Mouse (Mus musculus) spleen, adult 2 months (tissue): Measurements from ENCODE around the gene Zeb2.

Source experiments
- CTCF ChIP-seq: fragments of 200-500 bp; IDR thresholded peaks from 2 replicates; pipeline ENCODE4 v1.5.1; 2011; ENCODE audit warnings: mild to moderate bottlenecking, inconsistent platforms; ENCODE audit not compliant: insufficient read depth, insufficient read length, insufficient replicate concordance; ENCODE audit errors: extremely low read depth
- POLR2A ChIP-seq: fragments of 200-500 bp; IDR thresholded peaks from 2 replicates; pipeline ENCODE4 v1.6.1; 2011; ENCODE audit warnings: low read depth, low read length, inconsistent platforms

DNA sequence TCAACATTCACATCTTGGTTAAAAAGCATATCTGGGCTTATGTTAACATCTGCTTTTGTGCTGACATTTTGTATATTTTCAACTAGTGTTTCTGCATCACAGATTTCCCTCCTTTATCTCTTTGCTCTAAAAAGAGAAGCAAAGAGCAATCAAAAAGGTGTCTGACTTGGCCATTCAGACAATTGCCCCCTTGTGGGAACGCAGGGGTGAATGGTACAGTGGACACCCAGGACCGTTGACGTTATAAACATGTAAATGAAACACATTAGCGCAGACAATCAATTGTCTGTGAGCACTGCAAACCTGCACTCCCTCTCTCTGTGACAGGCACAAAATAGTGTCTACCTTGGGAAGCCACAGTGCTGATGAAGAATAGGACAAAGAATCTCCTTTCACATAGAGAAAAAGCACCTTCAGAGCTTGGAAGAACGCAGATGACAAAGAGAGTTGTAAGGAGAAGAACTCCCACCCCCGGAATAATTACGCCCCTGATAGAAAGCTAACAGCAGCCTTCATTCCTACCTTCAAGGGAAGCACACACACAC lies 12.6 kb downstream of the Zeb2 start:
- TF ChIP-seq CTCF (no peak), POLR2A (no peak)
